Mouse (Mus musculus): Measurements from ENCODE around the gene Hist1h3h. TPM values are rescaled to one million over a fixed set of nuclear protein-coding genes. Genes with fewer than 3 reads are reported as not detected.
"Not testable (repeated sequence)": the region's sequence is repeated elsewhere in the genome, so short reads cannot be mapped to it uniquely, and the experiment has no call there.

Hist1h3h gene
- polyA plus RNA-seq (2014; fragmentation: Nextera tagmentation; extraction: Ambion mirVana), result 4.4 TPM in 1 of 2 replicates, not detected in the other

DNA sequence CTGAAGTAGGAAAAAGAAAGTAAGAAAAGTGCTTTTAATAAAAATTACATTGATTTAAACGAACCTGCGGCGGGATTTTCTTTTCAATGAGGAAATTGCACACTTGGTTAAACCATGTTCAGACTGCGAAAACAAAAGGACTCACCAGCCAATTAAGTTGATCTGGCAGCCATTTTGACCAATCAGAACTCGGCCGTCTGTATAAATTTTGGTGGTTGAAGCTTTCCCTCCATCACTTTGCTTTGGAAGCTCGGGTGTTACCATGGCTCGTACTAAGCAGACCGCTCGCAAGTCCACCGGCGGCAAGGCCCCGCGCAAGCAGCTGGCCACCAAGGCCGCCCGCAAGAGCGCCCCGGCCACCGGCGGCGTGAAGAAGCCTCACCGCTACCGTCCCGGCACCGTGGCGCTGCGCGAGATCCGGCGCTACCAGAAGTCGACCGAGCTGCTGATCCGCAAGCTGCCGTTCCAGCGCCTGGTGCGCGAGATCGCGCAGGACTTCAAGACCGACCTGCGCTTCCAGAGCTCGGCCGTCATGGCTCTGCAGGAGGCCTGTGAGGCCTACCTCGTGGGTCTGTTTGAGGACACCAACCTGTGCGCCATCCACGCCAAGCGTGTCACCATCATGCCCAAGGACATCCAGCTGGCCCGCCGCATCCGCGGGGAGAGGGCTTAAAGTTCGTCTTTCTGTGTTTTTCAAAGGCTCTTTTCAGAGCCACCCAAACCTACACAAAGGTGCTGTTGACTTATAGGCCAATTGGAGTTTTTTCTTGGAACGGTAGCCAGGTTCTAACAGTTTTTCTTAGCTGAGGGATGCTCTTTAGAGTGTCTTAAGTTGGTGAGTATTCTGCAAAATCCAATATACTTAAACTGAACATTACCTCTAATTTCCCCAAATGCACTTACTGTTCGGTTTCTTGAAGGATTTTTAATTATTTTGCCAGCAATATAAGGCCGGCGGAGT is at the start of gene Hist1h3h:
Gene Hist1h3h, plus strand, starts transcription at position 263 of the 961 bp plus-strand sequence.
- WGBS (ENCODE audit: insufficient replicate concordance), result 1% methylated on average over 24 of the region's 56 CpGs
- H3K9me3 ChIP-seq (replicated peaks; ENCODE audit: control insufficient read depth, low read length), result not testable (repeated sequence)

GRCm38 (mm10) chr13:21677305-21677704 is 40.2 kb upstream of the Hist1h3h start, which contains the start of gene Olfr1360:
TSS of gene Olfr1360 (minus strand) at chr13:21677405.
- 66% methylated on average over 2 of the region's 2 CpGs for WGBS (ENCODE audit: insufficient replicate concordance)
- Histone ChIP-seq H3K9me3 (replicated peaks; ENCODE audit: control insufficient read depth, low read length) (no peaks in the 10 kb centered on the region), H3K27ac (ENCODE audit: low read depth, low read length) (no peak within 1 kb of the TSS), H3K9ac (ENCODE audit: low read depth, low read length) (no peak within 1 kb of the TSS), H3K4me3 (ENCODE audit: low read depth, low read length) (no peak within 1 kb of the TSS), H3K36me3 (ENCODE audit: control insufficient read depth, insufficient read depth, low read length) (no peaks in the 10 kb centered on the region), H3K4me2 (no peak within 1 kb of the TSS), H3K4me1 (ENCODE audit: control insufficient read depth, insufficient read depth, low read length) (no peaks in the 10 kb centered on the region), H3K27me3 (ENCODE audit: control insufficient read depth, insufficient read depth, low read length) (no peaks in the 10 kb centered on the region)
- ATAC-seq (replicated peaks; ENCODE audit: insufficient number of reproducible peaks, low FRiP score, low TSS enrichment), result no peak

More for the DNA sequence above, at the start of gene Hist1h3h:
- Histone ChIP-seq H3K4me3 (ENCODE audit: low read depth, low read length) (peak within 1 kb of the TSS; percentile 49), H3K27ac (ENCODE audit: low read depth, low read length) (peak within 1 kb of the TSS; percentile 96), H3K9ac (ENCODE audit: low read depth, low read length) (peak within 1 kb of the TSS; percentile 85), H3K4me1 (ENCODE audit: control insufficient read depth, insufficient read depth, low read length) (peaks cover 13% of the 10 kb centered on the region), H3K4me2 (peak within 1 kb of the TSS; percentile 87)
- H3K27me3 ChIP-seq (ENCODE audit: control insufficient read depth, insufficient read depth, low read length); H3K36me3 ChIP-seq (ENCODE audit: control insufficient read depth, insufficient read depth, low read length): not testable (repeated sequence)
- ATAC-seq (replicated peaks; ENCODE audit: insufficient number of reproducible peaks, low FRiP score, low TSS enrichment), result 0 out of 2 replicates have a peak, but pooled peaks have one; percentile 26

- Histone ChIP-seq H3K9me3 (replicated peaks; ENCODE audit: control insufficient read depth, low read length) (no peaks in the 10 kb centered on the region), H3K4me1 (ENCODE audit: control insufficient read depth, insufficient read depth, low read length) (no peaks in the 10 kb centered on the region), H3K4me2 (no peak within 1 kb of the TSS), H3K27me3 (ENCODE audit: control insufficient read depth, insufficient read depth, low read length) (no peaks in the 10 kb centered on the region), H3K9ac (ENCODE audit: low read depth, low read length) (no peak within 1 kb of the TSS), H3K4me3 (ENCODE audit: low read depth, low read length) (no peak within 1 kb of the TSS), H3K27ac (ENCODE audit: low read depth, low read length) (no peak within 1 kb of the TSS), H3K36me3 (ENCODE audit: control insufficient read depth, insufficient read depth, low read length) (no peaks in the 10 kb centered on the region)
- no peak for ATAC-seq (replicated peaks; ENCODE audit: insufficient number of reproducible peaks, low FRiP score, low TSS enrichment)
Measured at GRCm38 (mm10) chr13:21697811-21698210, 19.6 kb upstream of the Hist1h3h start, which contains the start of gene Olfr1359. TSS of gene Olfr1359 (plus strand) at chr13:21698111.

DNA sequence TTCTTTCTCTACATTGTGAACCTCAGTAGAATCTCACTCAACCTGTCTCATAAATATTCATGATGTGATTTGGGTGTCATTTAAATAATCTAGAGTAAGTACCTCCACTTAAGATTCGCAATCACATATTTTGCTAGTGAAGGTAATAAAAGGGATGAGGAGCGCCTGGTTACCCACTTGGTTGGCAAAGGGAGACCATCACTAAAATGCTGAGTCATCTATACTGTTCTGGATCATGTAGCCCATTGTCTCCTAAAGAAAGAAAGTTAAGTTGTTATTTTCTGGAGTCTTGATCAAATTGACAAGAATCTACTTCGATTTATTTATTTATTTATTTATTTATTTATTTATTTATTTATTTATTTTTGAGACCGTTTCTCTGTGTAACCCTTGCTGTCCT is 10.8 kb upstream of the Hist1h3h start:
- WGBS (ENCODE audit: insufficient replicate concordance), result 71% methylated on average over 4 of the region's 4 CpGs
- Histone ChIP-seq H3K4me2 (no peak overlapping the region), H3K9ac (ENCODE audit: low read depth, low read length) (no peak overlapping the region), H3K4me3 (ENCODE audit: low read depth, low read length) (no peak overlapping the region), H3K27ac (ENCODE audit: low read depth, low read length) (no peak overlapping the region), H3K27me3 (ENCODE audit: control insufficient read depth, insufficient read depth, low read length) (no peaks in the 10 kb centered on the region), H3K36me3 (ENCODE audit: control insufficient read depth, insufficient read depth, low read length) (no peaks in the 10 kb centered on the region), H3K4me1 (ENCODE audit: control insufficient read depth, insufficient read depth, low read length) (no peaks in the 10 kb centered on the region; the same call in 1 of the 2 replicates), H3K9me3 (replicated peaks; ENCODE audit: control insufficient read depth, low read length) (no peaks in the 10 kb centered on the region)
- ATAC-seq (replicated peaks; ENCODE audit: insufficient number of reproducible peaks, low FRiP score, low TSS enrichment), result no peak

GRCm38 (mm10) chr13:21710031-21710711 is 7.3 kb upstream of the Hist1h3h start:
- peak overlapping the region; percentile 75 for H3K27ac ChIP-seq (ENCODE audit: low read depth, low read length)
- peaks cover 3% of the 10 kb centered on the region for H3K4me1 ChIP-seq (ENCODE audit: control insufficient read depth, insufficient read depth, low read length)
- H3K36me3 ChIP-seq (ENCODE audit: control insufficient read depth, insufficient read depth, low read length), result no peaks in the 10 kb centered on the region
- peak overlapping the region; percentile 79 for H3K9ac ChIP-seq (ENCODE audit: low read depth, low read length)
- H3K27me3 ChIP-seq (ENCODE audit: control insufficient read depth, insufficient read depth, low read length), result no peaks in the 10 kb centered on the region
- ATAC-seq (replicated peaks; ENCODE audit: insufficient number of reproducible peaks, low FRiP score, low TSS enrichment), result peak; percentile 84
- WGBS (ENCODE audit: insufficient replicate concordance), result under 1% methylated on average over 32 of the region's 32 CpGs
- peak overlapping the region; percentile 76 for H3K4me3 ChIP-seq (ENCODE audit: low read depth, low read length)
- H3K4me2 ChIP-seq, result peak overlapping the region; percentile 44
- H3K9me3 ChIP-seq (replicated peaks; ENCODE audit: control insufficient read depth, low read length), result no peaks in the 10 kb centered on the region

DNA sequence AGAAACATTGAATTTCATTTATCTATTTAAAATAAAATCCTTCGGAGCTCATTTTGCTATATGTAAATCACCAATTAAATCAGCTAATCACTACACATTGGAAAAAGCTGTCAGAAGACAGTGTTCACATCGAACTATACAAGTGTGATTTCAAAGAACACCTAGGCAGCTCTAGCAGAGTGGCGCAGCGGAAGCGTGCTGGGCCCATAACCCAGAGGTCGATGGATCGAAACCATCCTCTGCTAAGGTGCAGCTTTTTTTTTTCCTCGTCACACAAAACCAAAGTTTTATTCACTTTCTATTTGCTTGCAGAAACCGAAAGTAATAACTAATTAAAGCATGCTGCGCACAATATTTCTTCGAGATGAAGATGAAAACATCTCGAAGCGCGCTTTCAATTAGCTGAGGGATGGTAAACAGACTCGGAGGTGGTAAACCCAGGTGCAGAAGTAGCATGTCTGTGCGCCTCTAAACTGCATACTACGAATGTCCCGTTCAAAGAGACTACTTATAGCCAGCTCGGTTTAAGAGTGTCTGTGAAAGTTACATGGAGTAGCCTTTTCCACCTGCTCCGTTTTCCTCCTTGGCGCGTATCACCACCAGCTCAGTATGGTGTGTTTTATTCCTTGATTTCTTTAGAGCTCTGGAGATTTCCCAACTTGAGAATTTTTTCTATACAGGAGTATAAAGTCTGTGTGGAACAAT is 6.5 kb upstream of the Hist1h3h start:
- Histone ChIP-seq H3K27me3 (ENCODE audit: control insufficient read depth, insufficient read depth, low read length) (no peaks in the 10 kb centered on the region), H3K9me3 (replicated peaks; ENCODE audit: control insufficient read depth, low read length) (no peaks in the 10 kb centered on the region), H3K36me3 (ENCODE audit: control insufficient read depth, insufficient read depth, low read length) (no peaks in the 10 kb centered on the region), H3K27ac (ENCODE audit: low read depth, low read length) (peak overlapping the region; percentile 41; the same call in 1 of the 2 replicates), H3K4me3 (ENCODE audit: low read depth, low read length) (peak overlapping the region; percentile 76), H3K4me2 (peak overlapping the region; percentile 76), H3K4me1 (ENCODE audit: control insufficient read depth, insufficient read depth, low read length) (peaks cover 5% of the 10 kb centered on the region), H3K9ac (ENCODE audit: low read depth, low read length) (peak overlapping the region; percentile 71)
- 3% methylated on average over 22 of the region's 22 CpGs for WGBS (ENCODE audit: insufficient replicate concordance)
- peak; percentile 79 for ATAC-seq (replicated peaks; ENCODE audit: insufficient number of reproducible peaks, low FRiP score, low TSS enrichment)

DNA sequence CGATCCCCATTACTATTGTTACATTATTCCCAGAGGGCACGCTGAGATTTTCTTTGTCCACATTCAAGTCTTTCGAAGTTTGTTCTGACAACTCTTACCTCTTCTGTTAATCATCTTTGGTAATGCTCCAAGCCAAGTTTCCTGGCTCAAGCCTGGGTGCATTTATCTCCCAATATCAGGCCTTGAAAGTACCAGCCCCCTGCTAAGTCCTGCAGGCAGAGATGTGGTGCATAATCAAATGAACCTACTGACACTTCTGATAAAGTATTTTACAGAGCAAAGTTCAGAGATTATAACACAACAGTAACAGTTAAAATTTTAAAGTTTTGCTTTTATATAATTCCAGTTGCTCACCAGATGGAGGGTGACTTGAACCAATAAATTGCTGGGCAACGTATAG is 5.8 kb upstream of the Hist1h3h start:
- H3K36me3 ChIP-seq (ENCODE audit: control insufficient read depth, insufficient read depth, low read length), result no peaks in the 10 kb centered on the region
- H3K9ac ChIP-seq (ENCODE audit: low read depth, low read length), result peak overlapping the region; percentile 71; the same call in 1 of the 2 replicates
- H3K27ac ChIP-seq (ENCODE audit: low read depth, low read length), result no peak overlapping the region
- no peaks in the 10 kb centered on the region for H3K9me3 ChIP-seq (replicated peaks; ENCODE audit: control insufficient read depth, low read length)
- H3K4me1 ChIP-seq (ENCODE audit: control insufficient read depth, insufficient read depth, low read length), result peaks cover 5% of the 10 kb centered on the region
- peak overlapping the region; percentile 76 for H3K4me3 ChIP-seq (ENCODE audit: low read depth, low read length)
- peak overlapping the region; percentile 76 for H3K4me2 ChIP-seq
- 29% methylated on average over 4 of the region's 4 CpGs for WGBS (ENCODE audit: insufficient replicate concordance)
- no peak for ATAC-seq (replicated peaks; ENCODE audit: insufficient number of reproducible peaks, low FRiP score, low TSS enrichment)
- no peaks in the 10 kb centered on the region for H3K27me3 ChIP-seq (ENCODE audit: control insufficient read depth, insufficient read depth, low read length)

- H3K27ac ChIP-seq (ENCODE audit: low read depth, low read length), result peak overlapping the region; percentile 96
- no peak for ATAC-seq (replicated peaks; ENCODE audit: insufficient number of reproducible peaks, low FRiP score, low TSS enrichment)
- H3K9me3 ChIP-seq (replicated peaks; ENCODE audit: control insufficient read depth, low read length), result no peaks in the 10 kb centered on the region
- peak overlapping the region; percentile 49 for H3K4me3 ChIP-seq (ENCODE audit: low read depth, low read length)
- peaks cover 5% of the 10 kb centered on the region for H3K4me1 ChIP-seq (ENCODE audit: control insufficient read depth, insufficient read depth, low read length)
- H3K9ac ChIP-seq (ENCODE audit: low read depth, low read length), result peak overlapping the region; percentile 81
- no peaks in the 10 kb centered on the region for H3K36me3 ChIP-seq (ENCODE audit: control insufficient read depth, insufficient read depth, low read length)
- peak overlapping the region; percentile 87 for H3K4me2 ChIP-seq
- no peaks in the 10 kb centered on the region for H3K27me3 ChIP-seq (ENCODE audit: control insufficient read depth, insufficient read depth, low read length)
- WGBS (ENCODE audit: insufficient replicate concordance), result under 1% methylated on average over 7 of the region's 7 CpGs
Measured at GRCm38 (mm10) chr13:21714725-21715124, 2.7 kb upstream of the Hist1h3h start.
